Mouse (Mus musculus) hematopoietic stem cell, adult 5-6 weeks (primary cell): ENCODE results near the gene Alkbh4. TPM values are rescaled to one million over a fixed set of nuclear protein-coding genes. Genes with fewer than 3 reads are reported as not detected.

Experiments
- ATAC-seq, 2 experiments: fragments of 125-278 bp in 1 of 2; replicated peaks in 1 of 2; 2 replicates each; pipeline ENCODE4 v1.8.0; 2016 to 2017; ENCODE audit warnings: inconsistent platforms in 2 of 2, mild to moderate bottlenecking in 2 of 2, moderate number of reproducible peaks in 2 of 2, low read depth in 1 of 2, moderate TSS enrichment in 1 of 2; ENCODE audit not compliant: low FRiP score in 2 of 2, poor library complexity in 2 of 2, severe bottlenecking in 2 of 2, insufficient read depth in 1 of 2, low TSS enrichment in 1 of 2
- total RNA-seq: library from RNA; stranded (forward); fragments of 172-1452, 232-1000 nt; gene quantifications from 2 replicates; pipeline ENCODE4 v1.2.3, GENCODE M21; 2017

The Alkbh4 gene
- total RNA-seq, 1 experiment from 2014 or later, result 6.6 TPM

DNA sequence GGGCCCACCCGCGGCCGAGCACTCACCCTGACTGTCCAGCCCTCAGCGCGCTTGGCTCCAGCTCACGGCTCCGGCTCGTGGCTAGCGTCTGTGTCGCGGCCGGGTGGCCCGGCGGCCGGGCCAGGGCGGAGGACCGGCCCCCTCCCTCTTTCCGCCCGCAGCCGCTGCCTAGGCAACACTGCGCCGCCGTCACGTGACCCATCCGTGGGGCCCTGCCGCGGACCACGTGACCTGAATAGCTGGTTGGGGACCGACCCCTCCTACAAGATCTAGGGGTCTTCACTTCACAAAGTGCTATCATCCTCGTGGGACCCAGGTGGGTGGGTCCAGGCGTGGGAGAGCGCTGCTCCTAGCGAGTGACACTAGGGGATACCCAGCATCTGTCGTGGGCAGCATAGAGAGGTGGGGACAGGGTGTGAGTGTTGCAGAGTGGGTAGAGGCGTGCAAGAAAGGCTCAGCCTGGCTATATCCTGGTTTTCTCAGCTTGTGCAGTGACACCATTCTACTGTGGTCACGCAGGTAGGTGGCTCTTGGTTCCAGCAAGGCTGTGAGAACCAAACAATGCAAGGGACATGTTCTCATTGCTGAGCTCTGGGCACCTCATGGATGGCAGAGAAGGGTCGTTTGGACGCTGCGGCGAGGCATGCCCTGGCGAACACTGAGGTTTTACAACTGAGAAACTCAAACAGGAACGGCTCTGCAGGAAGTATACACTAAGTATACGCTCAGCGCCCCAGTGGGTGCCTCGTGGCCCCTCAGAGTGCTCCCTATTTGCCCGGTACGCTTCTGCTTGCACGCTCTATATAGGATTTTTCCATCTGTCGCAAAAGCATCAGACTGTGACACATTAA, 34.8 kb downstream of the Alkbh4 start, which contains the start of gene Orai2:
Orai2 (minus strand) TSS at position 202 of the 851 bp plus-strand sequence.
- ATAC-seq, result peak; percentile 47

GRCm38 (mm10) chr5:136171363-136172341, 35.7 kb downstream of the Alkbh4 start:
- ATAC-seq, result peak; percentile 34 to 53

- no peak for ATAC-seq
These were observed 37.0 kb downstream of the Alkbh4 start for GRCm38 (mm10) chr5:136172939-136173338.

DNA sequence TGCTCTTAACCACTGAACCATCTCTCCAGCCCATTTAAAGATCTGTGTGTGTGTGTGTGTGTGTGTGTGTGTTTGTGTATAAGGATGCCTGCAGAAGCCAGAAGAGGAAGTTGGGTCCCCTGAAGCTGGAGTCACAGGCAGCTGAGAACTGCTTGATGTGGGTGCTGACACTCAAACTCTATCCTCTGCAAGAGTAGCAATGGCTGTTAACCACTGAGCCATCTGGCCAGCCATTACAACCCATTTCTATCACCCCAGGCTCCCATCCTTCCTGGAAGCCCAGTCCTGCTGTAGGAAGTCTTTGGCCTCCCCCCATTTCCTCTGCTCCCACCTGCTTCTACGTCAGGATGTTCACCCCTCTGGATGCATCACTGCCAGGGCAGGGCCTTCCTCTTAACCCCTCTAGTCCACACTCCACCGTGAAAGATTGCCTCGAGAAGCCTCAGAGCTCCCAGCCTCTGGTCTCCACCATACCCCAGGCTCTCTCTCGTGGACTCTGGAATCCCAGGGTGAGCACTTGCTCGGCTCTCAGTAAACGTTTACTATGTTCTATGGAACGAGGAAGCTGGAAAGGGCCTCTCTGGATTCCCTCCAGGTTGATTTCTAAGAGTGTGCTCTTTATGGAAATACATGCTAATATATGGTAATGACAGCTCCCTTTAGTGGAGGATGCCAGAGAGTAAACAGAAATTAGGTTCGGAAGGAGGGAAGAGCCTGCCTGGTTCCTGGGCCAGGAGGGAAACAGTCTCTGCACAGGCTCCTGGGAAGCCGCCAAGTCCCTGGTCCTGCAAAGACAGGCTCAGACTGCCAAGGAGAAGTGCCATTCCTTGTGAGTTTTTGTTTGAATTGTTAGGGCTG, 37.9 kb downstream of the Alkbh4 start:
- peak; percentile 33 to 35; a peak in 1 of 4 replicates for ATAC-seq

- ATAC-seq, result peak; percentile 18 to 44; a peak in 1 of 4 replicates
These were observed 43.6 kb downstream of the Alkbh4 start for GRCm38 (mm10) chr5:136179594-136179993.

DNA sequence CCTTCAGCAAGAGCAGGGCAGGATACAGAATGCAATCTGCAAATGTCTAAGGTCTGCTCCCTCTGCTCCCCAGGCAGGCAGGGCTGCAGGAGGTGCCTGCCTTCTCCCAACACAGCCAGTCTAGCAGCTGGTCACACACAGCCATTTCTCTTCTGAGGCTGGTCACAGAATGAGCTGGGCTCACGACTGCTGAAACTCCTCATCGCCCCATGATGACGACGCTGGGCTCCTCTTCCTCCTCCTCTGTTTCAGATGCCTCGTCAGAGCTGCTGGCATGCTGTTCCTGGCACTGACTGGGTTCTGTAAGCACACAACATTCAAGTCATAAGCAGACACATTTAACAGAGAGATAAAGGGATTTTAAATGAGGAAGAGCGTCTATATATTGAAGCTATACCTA, 45.3 kb downstream of the Alkbh4 start:
- ATAC-seq, result no peak

DNA sequence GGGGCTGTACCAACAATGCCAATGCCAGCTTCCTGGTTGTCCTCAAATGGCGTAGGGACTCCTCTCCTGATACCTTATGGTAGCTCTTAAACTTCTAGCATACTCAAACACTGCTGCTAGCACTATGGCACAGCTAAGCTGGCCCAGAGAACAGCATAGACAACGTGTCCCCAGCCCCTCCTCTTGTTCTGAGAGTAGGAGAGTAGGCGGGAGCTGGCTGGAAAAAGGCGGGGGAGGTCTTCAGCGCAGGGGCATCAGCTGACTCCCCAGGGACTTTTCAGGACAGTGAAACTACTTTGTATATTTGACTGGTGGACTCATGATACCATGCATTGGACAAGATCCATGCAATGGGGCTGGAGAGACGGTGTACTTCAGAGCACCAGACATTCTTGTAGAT, 46.1 kb downstream of the Alkbh4 start:
- ATAC-seq, result no peak

- ATAC-seq, result no peak
These were observed 46.9 kb downstream of the Alkbh4 start for GRCm38 (mm10) chr5:136182830-136183229.

- ATAC-seq, result no peak
These were observed 47.8 kb downstream of the Alkbh4 start for GRCm38 (mm10) chr5:136183766-136184165.

DNA sequence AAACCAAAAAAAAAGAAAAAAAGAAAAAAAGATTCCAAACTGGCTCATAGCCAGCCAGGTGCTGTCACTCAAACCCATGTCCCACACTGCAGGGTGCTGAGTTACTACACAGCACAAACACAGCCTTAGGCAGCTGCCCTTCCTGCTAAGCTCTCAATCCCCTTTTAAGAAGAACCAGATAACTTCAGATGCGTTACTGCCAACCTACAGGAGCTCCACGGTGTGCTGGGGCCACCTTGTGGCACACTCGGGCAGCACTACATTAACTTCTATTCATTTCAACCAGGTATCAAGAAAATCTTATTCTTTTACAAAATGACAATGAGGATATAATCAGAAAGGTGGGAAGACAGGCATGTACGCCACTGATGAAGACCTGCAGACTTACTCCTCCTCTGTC, 50.8 kb downstream of the Alkbh4 start:
- peak; percentile 71 to 76 for ATAC-seq

Other genes starting within 250 kb of the Alkbh4 start
- gene Hspb1, start 248.2 kb upstream of the Alkbh4 start, total RNA-seq, result not detected in 2 replicates
- 95.4 and 110 TPM in 2 replicates for gene Ywhag, start 201.5 kb upstream of the Alkbh4 start, total RNA-seq
- 3.4 and 3.8 TPM in 2 replicates for gene Ssc4d, start 161.6 kb upstream of the Alkbh4 start, total RNA-seq
- gene Zp3, start 156.0 kb upstream of the Alkbh4 start, total RNA-seq, result not detected in 2 replicates
- gene Dtx2, start 141.3 kb upstream of the Alkbh4 start, total RNA-seq, result 3.4 and 4.4 TPM in 2 replicates
- gene Upk3b, start 97.7 kb upstream of the Alkbh4 start, total RNA-seq, result not detected in 2 replicates
- not detected in 2 replicates for gene Upk3bl, start 81.7 kb upstream of the Alkbh4 start, total RNA-seq
- 25.2 and 27.2 TPM in 2 replicates for gene Rasa4, start 52.2 kb upstream of the Alkbh4 start, total RNA-seq
- 73.1 and 96.1 TPM in 2 replicates for gene Polr2j, start 19.5 kb upstream of the Alkbh4 start, total RNA-seq
- 26.8 and 40.3 TPM in 2 replicates for gene Lrwd1, start 72 bp upstream of the Alkbh4 start, total RNA-seq
- 25.8 and 26.5 TPM in 2 replicates for gene Orai2, start 34.6 kb downstream of the Alkbh4 start, total RNA-seq
- gene Prkrip1, start 62.8 kb downstream of the Alkbh4 start, total RNA-seq, result 42.5 and 55.0 TPM in 2 replicates
- gene Sh2b2, start 110.4 kb downstream of the Alkbh4 start, total RNA-seq, result 3.6 and 7.4 TPM in 2 replicates